Mouse (Mus musculus) thymus, adult 2 months (tissue): ENCODE measurements around the gene Pagr1a.

Experiments used
- CTCF ChIP-seq: fragments of 200-500 bp; IDR thresholded peaks from 2 replicates; pipeline ENCODE4 v1.5.1; 2012; ENCODE audit warnings: mild to moderate bottlenecking, control low read depth, low read length, moderate library complexity, borderline replicate concordance; ENCODE audit not compliant: control insufficient read depth, poor library complexity, insufficient read depth; ENCODE audit errors: extremely low read depth
- POLR2A ChIP-seq: fragments of 200-500 bp; IDR thresholded peaks from 2 replicates; pipeline ENCODE4 v1.6.1; 2012; ENCODE audit warnings: mild to moderate bottlenecking, low read length, control low read depth, moderate library complexity; ENCODE audit not compliant: control insufficient read depth, poor library complexity, insufficient read depth; ENCODE audit errors: extremely low read depth

- TF ChIP-seq POLR2A: no peak
- TF ChIP-seq CTCF: no peak
Measured at GRCm38 (mm10) chr7:126984667-126985444, 32.3 kb downstream of the Pagr1a start.
